Mouse (Mus musculus) neural tube, embryonic 12.5 days (tissue): ENCODE results near the gene Vdac1. TPM values are rescaled to one million over a fixed set of nuclear protein-coding genes. Genes with fewer than 3 reads are reported as not detected.

Experiments used
- ATAC-seq: fragments of 200-750 bp; cut with Nextera tagmentation; 2 replicates; pipeline ENCODE4 v1.8.0; 2017; ENCODE audit warnings: low read depth, mild to moderate bottlenecking, moderate TSS enrichment, moderate library complexity; ENCODE audit not compliant: low FRiP score
- H3K27ac ChIP-seq: fragments of 300-500 bp; sonication (generic); 2 replicates; pipeline ENCODE4 v1.5.1; 2016
- H3K27me3 ChIP-seq: fragments of 300-500 bp; sonication (generic); replicated peaks from 2 replicates; pipeline ENCODE4 v1.6.1; 2016; ENCODE audit warnings: mild to moderate bottlenecking
- H3K36me3 ChIP-seq: fragments of 300-500 bp; sonication (generic); 2 replicates; pipeline ENCODE4 v1.6.1; 2016; ENCODE audit warnings: mild to moderate bottlenecking
- H3K4me1 ChIP-seq: fragments of 300-500 bp; sonication (generic); 2 replicates; pipeline ENCODE4 v1.6.1; 2016
- H3K4me2 ChIP-seq: fragments of 300-500 bp; sonication (generic); replicated peaks from 2 replicates; pipeline ENCODE4 v1.6.1; 2016; ENCODE audit warnings: mild to moderate bottlenecking
- H3K4me3 ChIP-seq: fragments of 300-500 bp; sonication (generic); 2 replicates; pipeline ENCODE4 v1.5.1; 2016
- H3K9ac ChIP-seq: fragments of 300-500 bp; sonication (generic); 2 replicates; pipeline ENCODE4 v1.6.1; 2016; ENCODE audit warnings: mild to moderate bottlenecking
- H3K9me3 ChIP-seq: fragments of 300-500 bp; sonication (generic); 2 replicates; pipeline ENCODE4 v1.6.1; 2016; ENCODE audit warnings: mild to moderate bottlenecking
- WGBS: fragments of 180-500 bp; shearing (Covaris S2); methylation state at CpG from one replicate; pipeline ENCODE4 v1.1.7; 2016; 5-methylcytosine and 5-hydroxymethylcytosine counted together
- polyA plus RNA-seq: library from polyadenylated mRNA; unstranded; fragments of >200 nt; fragmentation: Nextera tagmentation; extraction: Ambion mirVana; gene quantifications from 2 replicates; pipeline ENCODE4 v1.2.1, GENCODE M21; 2016

Gene Vdac1
- polyA plus RNA-seq, 1 experiment from 2014 or later, result 221 TPM

GRCm38 (mm10) chr11:52366358-52366757 is 5.7 kb downstream of the Vdac1 start:
- Histone ChIP-seq H3K9me3 (no peaks in the 10 kb centered on the region), H3K4me2 (no peak overlapping the region), H3K4me3 (no peak overlapping the region), H3K4me1 (peaks cover 51% of the 10 kb centered on the region), H3K9ac (no peak overlapping the region), H3K36me3 (no peaks in the 10 kb centered on the region), H3K27me3 (no peaks in the 10 kb centered on the region), H3K27ac (no peak overlapping the region)
- ATAC-seq, result no peak
- WGBS, result 91% methylated on average over 5 of the region's 5 CpGs

GRCm38 (mm10) chr11:52368176-52368985 is 7.7 kb downstream of the Vdac1 start:
- 82% methylated on average over 10 of the region's 10 CpGs for WGBS
- ATAC-seq, result no peak
- H3K9ac ChIP-seq, result no peak overlapping the region
- H3K4me3 ChIP-seq, result no peak overlapping the region
- H3K27ac ChIP-seq, result no peak overlapping the region
- H3K36me3 ChIP-seq, result no peaks in the 10 kb centered on the region
- no peaks in the 10 kb centered on the region for H3K27me3 ChIP-seq
- H3K4me1 ChIP-seq, result peaks cover 35% of the 10 kb centered on the region
- H3K9me3 ChIP-seq, result no peaks in the 10 kb centered on the region
- no peak overlapping the region for H3K4me2 ChIP-seq

GRCm38 (mm10) chr11:52369252-52370134 is 8.8 kb downstream of the Vdac1 start:
- Histone ChIP-seq H3K27me3 (no peaks in the 10 kb centered on the region), H3K4me1 (peaks cover 24% of the 10 kb centered on the region), H3K4me3 (no peak overlapping the region), H3K36me3 (no peaks in the 10 kb centered on the region), H3K9me3 (no peaks in the 10 kb centered on the region), H3K4me2 (no peak overlapping the region), H3K9ac (no peak overlapping the region), H3K27ac (no peak overlapping the region)
- 88% methylated on average over 9 of the region's 9 CpGs for WGBS
- ATAC-seq, result no peak

GRCm38 (mm10) chr11:52370135-52370452 is 9.4 kb downstream of the Vdac1 start:
- no peak for ATAC-seq
- no peak overlapping the region for H3K27ac ChIP-seq

GRCm38 (mm10) chr11:52370538-52370937 is 9.9 kb downstream of the Vdac1 start:
- Histone ChIP-seq H3K4me3 (no peak overlapping the region), H3K27ac (no peak overlapping the region), H3K4me2 (no peak overlapping the region), H3K27me3 (no peaks in the 10 kb centered on the region), H3K9me3 (no peaks in the 10 kb centered on the region), H3K9ac (no peak overlapping the region), H3K4me1 (peaks cover 17% of the 10 kb centered on the region), H3K36me3 (peaks cover 7% of the 10 kb centered on the region)
- ATAC-seq, result no peak
- 55% methylated on average over 2 of the region's 2 CpGs for WGBS

More at GRCm38 (mm10) chr11:52370135-52370452, 9.4 kb downstream of the Vdac1 start:
- H3K4me2 ChIP-seq, result no peak overlapping the region
- peaks cover 19% of the 10 kb centered on the region for H3K4me1 ChIP-seq
- peaks cover 4% of the 10 kb centered on the region for H3K36me3 ChIP-seq
- H3K4me3 ChIP-seq, result no peak overlapping the region
- no peaks in the 10 kb centered on the region for H3K27me3 ChIP-seq
- no peak overlapping the region for H3K9ac ChIP-seq
- H3K9me3 ChIP-seq, result no peaks in the 10 kb centered on the region
- 95% methylated on average over 2 of the region's 2 CpGs for WGBS

- Histone ChIP-seq H3K27ac (no peak overlapping the region), H3K4me1 (peaks cover 12% of the 10 kb centered on the region), H3K27me3 (no peaks in the 10 kb centered on the region), H3K4me3 (no peak overlapping the region), H3K36me3 (peaks cover 27% of the 10 kb centered on the region), H3K4me2 (no peak overlapping the region), H3K9ac (no peak overlapping the region), H3K9me3 (no peaks in the 10 kb centered on the region)
- ATAC-seq, result no peak
- 83% methylated on average over 7 of the region's 7 CpGs for WGBS
These were observed 13.2 kb downstream of the Vdac1 start for GRCm38 (mm10) chr11:52373841-52374240.

GRCm38 (mm10) chr11:52374340-52374739 is 13.7 kb downstream of the Vdac1 start:
- H3K36me3 ChIP-seq, result peaks cover 30% of the 10 kb centered on the region

GRCm38 (mm10) chr11:52377579-52377978 is 16.9 kb downstream of the Vdac1 start:
- H3K4me2 ChIP-seq, result no peak overlapping the region
- ATAC-seq, result no peak
- no peaks in the 10 kb centered on the region for H3K4me1 ChIP-seq
- peaks cover 47% of the 10 kb centered on the region for H3K36me3 ChIP-seq
- H3K27ac ChIP-seq, result no peak overlapping the region
- H3K4me3 ChIP-seq, result no peak overlapping the region
- WGBS, result 88% methylated on average over 4 of the region's 4 CpGs
- no peaks in the 10 kb centered on the region for H3K9me3 ChIP-seq
- no peak overlapping the region for H3K9ac ChIP-seq
- H3K27me3 ChIP-seq, result no peaks in the 10 kb centered on the region

More at GRCm38 (mm10) chr11:52374340-52374739, 13.7 kb downstream of the Vdac1 start:
- Histone ChIP-seq H3K4me2 (no peak overlapping the region), H3K9me3 (no peaks in the 10 kb centered on the region), H3K9ac (no peak overlapping the region), H3K4me3 (no peak overlapping the region), H3K4me1 (peaks cover 12% of the 10 kb centered on the region), H3K27ac (no peak overlapping the region), H3K27me3 (no peaks in the 10 kb centered on the region)
- peak; percentile 33; the same call in 1 of the 2 replicates for ATAC-seq
- WGBS, result 59% methylated on average over 6 of the region's 6 CpGs

- ATAC-seq, result no peak
- H3K27me3 ChIP-seq, result no peaks in the 10 kb centered on the region
- WGBS, result 93% methylated on average over 3 of the region's 3 CpGs
- H3K4me2 ChIP-seq, result no peak overlapping the region
- no peaks in the 10 kb centered on the region for H3K4me1 ChIP-seq
- H3K36me3 ChIP-seq, result peaks cover 56% of the 10 kb centered on the region
- H3K9ac ChIP-seq, result no peak overlapping the region
- no peak overlapping the region for H3K4me3 ChIP-seq
- no peak overlapping the region for H3K27ac ChIP-seq
- no peaks in the 10 kb centered on the region for H3K9me3 ChIP-seq
These were observed 18.6 kb downstream of the Vdac1 start for GRCm38 (mm10) chr11:52379241-52379640.

GRCm38 (mm10) chr11:52383741-52384140 is 23.1 kb downstream of the Vdac1 start:
- no peak overlapping the region for H3K9ac ChIP-seq
- 96% methylated on average over 14 of the region's 14 CpGs for WGBS
- peaks cover 68% of the 10 kb centered on the region for H3K36me3 ChIP-seq
- H3K4me2 ChIP-seq, result no peak overlapping the region
- no peak overlapping the region for H3K27ac ChIP-seq
- no peak overlapping the region for H3K4me3 ChIP-seq
- no peak for ATAC-seq
- H3K27me3 ChIP-seq, result no peaks in the 10 kb centered on the region
- no peaks in the 10 kb centered on the region for H3K9me3 ChIP-seq
- no peaks in the 10 kb centered on the region for H3K4me1 ChIP-seq

GRCm38 (mm10) chr11:52384667-52385066 is 24.0 kb downstream of the Vdac1 start:
- Histone ChIP-seq H3K9ac (no peak overlapping the region), H3K4me3 (no peak overlapping the region), H3K27me3 (no peaks in the 10 kb centered on the region), H3K4me1 (no peaks in the 10 kb centered on the region), H3K36me3 (peaks cover 67% of the 10 kb centered on the region), H3K27ac (no peak overlapping the region), H3K9me3 (no peaks in the 10 kb centered on the region), H3K4me2 (no peak overlapping the region)
- WGBS, result 62% methylated on average over 3 of the region's 3 CpGs
- no peak for ATAC-seq

GRCm38 (mm10) chr11:52386892-52387291 is 26.2 kb downstream of the Vdac1 start:
- 83% methylated on average over 3 of the region's 3 CpGs for WGBS
- H3K27me3 ChIP-seq, result no peaks in the 10 kb centered on the region
- ATAC-seq, result no peak
- H3K4me2 ChIP-seq, result no peak overlapping the region
- peaks cover 66% of the 10 kb centered on the region for H3K36me3 ChIP-seq
- H3K9ac ChIP-seq, result no peak overlapping the region
- H3K4me3 ChIP-seq, result no peak overlapping the region
- H3K4me1 ChIP-seq, result no peaks in the 10 kb centered on the region
- no peak overlapping the region for H3K27ac ChIP-seq
- H3K9me3 ChIP-seq, result no peaks in the 10 kb centered on the region
